Mouse (Mus musculus) forebrain, embryonic 12.5 days (tissue): ENCODE measurements around the gene Slc25a41. TPM values are rescaled to one million over a fixed set of nuclear protein-coding genes. Genes with fewer than 3 reads are reported as not detected.
A peak's percentile ranks its signal among the peaks of the same experiment; 100 is the strongest.

Experiments used
- ATAC-seq: fragments of 200-750 bp; cut with Nextera tagmentation; 2 replicates; pipeline ENCODE4 v1.8.0; 2017; ENCODE audit warnings: moderate TSS enrichment; ENCODE audit not compliant: low FRiP score
- H3K27ac ChIP-seq: fragments of 300-500 bp; sonication (generic); 2 replicates; pipeline ENCODE4 v1.5.1; 2016; ENCODE audit warnings: mild to moderate bottlenecking
- H3K27me3 ChIP-seq: fragments of 300-500 bp; sonication (generic); 2 replicates; pipeline ENCODE4 v1.6.1; 2016; ENCODE audit warnings: mild to moderate bottlenecking
- H3K36me3 ChIP-seq: fragments of 300-500 bp; sonication (generic); replicated peaks from 2 replicates; pipeline ENCODE4 v1.6.1; 2016; ENCODE audit warnings: mild to moderate bottlenecking
- H3K4me1 ChIP-seq: fragments of 300-500 bp; sonication (generic); 2 replicates; pipeline ENCODE4 v1.6.1; 2016
- H3K4me2 ChIP-seq: fragments of 300-500 bp; sonication (generic); 2 replicates; pipeline ENCODE4 v1.6.1; 2016; ENCODE audit warnings: mild to moderate bottlenecking, moderate library complexity
- H3K4me3 ChIP-seq: fragments of 300-500 bp; sonication (generic); replicated peaks from 2 replicates; pipeline ENCODE4 v1.5.1; 2016; ENCODE audit warnings: mild to moderate bottlenecking
- H3K9ac ChIP-seq: fragments of 300-500 bp; sonication (generic); 2 replicates; pipeline ENCODE4 v1.6.1; 2016; ENCODE audit warnings: mild to moderate bottlenecking
- H3K9me3 ChIP-seq: fragments of 300-500 bp; sonication (generic); 2 replicates; pipeline ENCODE4 v1.6.1; 2016
- whole genome bisulfite sequencing: fragments of 180-500 bp; shearing (Covaris S2); methylation state at CpG from one replicate; pipeline ENCODE4 v1.1.7; 2016; 5-methylcytosine and 5-hydroxymethylcytosine counted together
- polyA plus RNA-seq: library from polyadenylated mRNA; unstranded; fragments of >200 nt; fragmentation: Nextera tagmentation; extraction: Ambion mirVana; gene quantifications from 2 replicates; pipeline ENCODE4 v1.2.1, GENCODE M21; 2016

Gene Slc25a41
- polyA plus RNA-seq, 1 experiment from 2014 or later: not detected

DNA sequence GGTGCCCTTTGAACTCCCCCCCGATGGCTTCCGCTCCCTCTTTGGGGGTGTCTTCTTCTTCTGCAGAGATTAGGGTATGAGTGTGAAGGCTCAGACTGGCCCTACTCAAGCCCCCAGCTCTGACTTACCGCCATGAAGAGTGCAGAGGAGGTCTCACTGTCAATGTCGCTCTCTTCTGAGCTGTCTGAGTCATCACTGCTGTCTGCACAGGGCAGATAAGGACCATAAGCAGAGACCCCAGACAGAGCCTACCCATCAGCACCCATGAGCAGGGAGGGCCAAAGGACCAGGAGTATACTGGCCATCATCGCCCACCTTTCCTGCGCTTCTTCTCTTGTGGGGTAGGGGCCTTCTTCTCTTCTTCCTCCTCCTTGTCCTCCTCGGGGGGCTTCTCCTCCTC is 37.5 kb downstream of the Slc25a41 start:
- Histone ChIP-seq H3K9ac (no peak overlapping the region), H3K27ac (no peak overlapping the region), H3K4me3 (no peak overlapping the region), H3K4me2 (no peak overlapping the region), H3K9me3 (no peaks in the 10 kb centered on the region), H3K27me3 (no peaks in the 10 kb centered on the region), H3K4me1 (no peaks in the 10 kb centered on the region), H3K36me3 (peaks cover 75% of the 10 kb centered on the region)
- no peak for ATAC-seq
- WGBS: 96% methylated on average over 7 of the region's 7 CpGs

DNA sequence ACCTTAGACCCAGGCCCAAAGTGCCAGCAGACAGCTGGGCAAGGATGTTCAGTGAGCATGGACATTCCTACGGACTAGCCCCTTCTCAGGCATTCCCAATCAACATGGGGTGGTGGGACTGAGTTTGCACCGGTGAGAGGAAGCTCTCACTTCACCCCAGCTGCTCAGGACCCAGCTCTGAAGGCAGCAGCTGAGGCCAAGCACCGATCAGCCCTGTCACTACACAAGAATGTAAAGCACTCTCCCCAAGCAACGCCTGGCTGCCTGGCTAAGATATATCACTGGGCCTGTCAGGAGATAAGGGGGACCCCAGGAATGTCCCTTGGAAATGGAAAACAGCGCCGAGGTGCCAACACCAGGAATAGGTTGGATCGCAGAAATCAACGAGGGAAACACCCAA is 40.2 kb downstream of the Slc25a41 start:
- Histone ChIP-seq H3K4me2 (no peak overlapping the region), H3K36me3 (peaks cover 54% of the 10 kb centered on the region), H3K9me3 (no peaks in the 10 kb centered on the region), H3K4me3 (no peak overlapping the region), H3K9ac (no peak overlapping the region), H3K27ac (no peak overlapping the region), H3K4me1 (peaks cover 16% of the 10 kb centered on the region), H3K27me3 (no peaks in the 10 kb centered on the region)
- ATAC-seq: no peak
- 78% methylated on average over 8 of the region's 8 CpGs for WGBS

DNA sequence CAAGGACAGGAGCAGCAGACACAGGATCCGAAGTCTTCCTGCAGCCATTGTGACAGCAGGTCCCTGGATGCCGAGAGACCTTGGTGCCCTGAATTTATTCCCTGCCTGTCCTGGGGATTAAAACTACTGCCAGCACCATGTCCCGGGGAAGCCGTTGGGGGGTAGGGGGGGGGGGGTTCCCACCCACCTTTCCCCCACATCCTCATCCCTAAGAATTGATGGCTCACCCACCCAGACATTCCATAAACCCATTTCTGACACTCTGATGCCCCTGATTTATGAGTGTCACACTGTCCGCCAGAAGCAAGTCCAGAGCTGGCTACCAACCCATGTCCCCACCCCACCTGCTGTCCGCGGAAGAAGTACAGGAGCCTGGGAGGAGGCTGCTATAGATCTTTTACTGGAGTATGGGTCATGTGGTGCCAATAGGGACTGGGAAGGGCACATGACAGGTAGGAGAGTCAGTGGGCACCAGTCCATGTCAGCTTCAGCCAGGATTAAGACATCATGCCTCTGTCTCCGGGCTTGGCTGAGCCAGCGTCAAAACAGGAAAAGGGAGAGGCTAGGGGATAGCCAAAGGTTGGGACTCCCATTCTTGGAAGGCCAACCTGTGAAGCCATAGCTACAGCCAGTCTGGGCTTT is 41.4 kb downstream of the Slc25a41 start, which contains the start of gene Pspn:
TSS of gene Pspn (minus strand) at position 51 of the 642 bp plus-strand sequence.
- Histone ChIP-seq H3K4me3 (no peak within 1 kb of the TSS), H3K9me3 (no peaks in the 10 kb centered on the region), H3K27me3 (no peaks in the 10 kb centered on the region), H3K27ac (no peak within 1 kb of the TSS), H3K9ac (no peak within 1 kb of the TSS), H3K4me2 (no peak within 1 kb of the TSS), H3K4me1 (peaks cover 16% of the 10 kb centered on the region), H3K36me3 (peaks cover 53% of the 10 kb centered on the region)
- no peak for ATAC-seq
- 88% methylated on average over 9 of the region's 9 CpGs for WGBS

DNA sequence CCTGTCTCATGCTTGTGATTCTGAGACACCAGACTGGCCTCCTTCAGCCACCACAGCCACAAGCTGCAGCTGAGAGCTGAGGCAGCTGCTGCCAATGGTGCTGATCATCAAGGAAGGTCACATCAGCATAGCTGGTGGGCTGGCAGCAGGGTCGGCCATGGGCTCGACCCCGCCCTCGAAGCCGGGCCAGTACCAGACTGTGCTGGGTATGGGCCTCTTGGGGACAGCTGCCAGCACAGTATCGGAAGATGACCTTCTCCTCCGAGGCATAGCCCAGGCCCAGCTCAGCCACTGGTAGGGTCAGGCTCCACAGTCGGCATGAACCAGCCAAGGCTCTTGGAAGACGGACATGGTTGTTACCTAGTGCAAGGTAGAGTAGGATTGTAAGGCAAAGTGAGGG is 42.0 kb downstream of the Slc25a41 start:
- H3K9me3 ChIP-seq: no peaks in the 10 kb centered on the region
- no peak overlapping the region for H3K27ac ChIP-seq
- no peak overlapping the region for H3K9ac ChIP-seq
- H3K4me3 ChIP-seq: no peak overlapping the region
- 94% methylated on average over 9 of the region's 9 CpGs for WGBS
- H3K27me3 ChIP-seq: no peaks in the 10 kb centered on the region
- H3K36me3 ChIP-seq: peaks cover 54% of the 10 kb centered on the region
- no peak overlapping the region for H3K4me2 ChIP-seq
- ATAC-seq: no peak
- peaks cover 16% of the 10 kb centered on the region for H3K4me1 ChIP-seq

DNA sequence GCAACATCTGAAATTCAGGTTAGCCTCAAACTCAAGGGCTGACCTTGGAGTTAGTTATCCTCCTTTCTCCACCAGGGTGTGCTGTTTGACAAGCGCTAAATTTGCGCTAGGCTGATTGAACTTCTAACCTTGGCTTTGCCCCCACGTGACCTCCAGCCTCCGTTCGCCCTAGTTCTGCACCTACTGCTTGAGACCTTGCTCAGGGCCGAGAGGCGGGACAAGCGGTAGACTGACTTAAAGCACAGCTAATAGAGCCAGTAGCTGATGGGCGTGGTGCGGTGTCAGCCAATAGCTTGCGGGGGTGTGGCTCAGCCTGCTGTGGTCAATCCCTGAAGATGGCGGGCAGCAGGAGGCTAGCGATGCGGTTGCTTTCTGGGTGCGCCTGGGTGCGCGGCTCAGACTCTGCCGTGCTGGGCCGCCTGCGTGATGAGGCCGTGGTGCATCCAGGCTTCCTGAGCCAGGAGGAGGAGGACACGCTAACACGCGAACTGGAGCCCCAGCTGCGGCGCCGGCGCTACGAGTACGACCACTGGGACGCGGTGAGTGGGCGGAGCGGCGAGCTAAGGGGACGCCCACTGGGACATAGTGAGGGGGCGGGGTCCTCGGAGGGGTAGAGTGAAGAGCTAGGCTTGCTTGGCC is 44.3 kb downstream of the Slc25a41 start, which contains the start of gene Alkbh7:
TSS of gene Alkbh7 (plus strand) at position 311 of the 639 bp plus-strand sequence.
- peaks cover 56% of the 10 kb centered on the region for H3K36me3 ChIP-seq
- H3K4me1 ChIP-seq: peaks cover 16% of the 10 kb centered on the region
- peak within 1 kb of the TSS; percentile 68 for H3K9ac ChIP-seq
- ATAC-seq: peak; percentile 98
- H3K27ac ChIP-seq: peak within 1 kb of the TSS; percentile 72
- H3K27me3 ChIP-seq: no peaks in the 10 kb centered on the region
- no peaks in the 10 kb centered on the region for H3K9me3 ChIP-seq
- peak within 1 kb of the TSS; percentile 68 for H3K4me2 ChIP-seq
- under 1% methylated on average over 38 of the region's 38 CpGs for whole genome bisulfite sequencing
- H3K4me3 ChIP-seq: peak within 1 kb of the TSS; percentile 71

DNA sequence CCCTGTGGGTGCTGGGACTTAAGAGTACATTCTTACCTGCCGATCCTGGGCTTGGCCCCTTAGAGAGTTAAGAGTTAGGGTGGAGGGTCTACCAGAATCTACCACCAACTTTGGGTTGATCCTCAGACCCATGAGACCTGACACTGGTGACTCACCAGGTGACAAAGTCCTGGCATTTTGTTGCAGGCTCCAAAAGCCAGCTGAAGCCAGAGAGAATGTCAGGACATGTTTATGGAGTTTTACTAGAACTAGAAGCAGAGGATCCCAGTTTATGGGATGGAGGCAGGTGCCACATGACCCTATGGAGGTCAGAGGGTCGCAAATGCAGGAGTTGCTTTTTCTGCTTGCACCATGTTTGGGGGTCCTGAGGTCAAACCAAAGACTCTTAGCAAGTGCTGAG is 44.9 kb downstream of the Slc25a41 start:
- no peaks in the 10 kb centered on the region for H3K27me3 ChIP-seq
- peak overlapping the region; percentile 68 for H3K4me2 ChIP-seq
- H3K9me3 ChIP-seq: no peaks in the 10 kb centered on the region
- no peak overlapping the region for H3K9ac ChIP-seq
- 77% methylated on average over 2 of the region's 2 CpGs for WGBS
- H3K36me3 ChIP-seq: peaks cover 56% of the 10 kb centered on the region
- H3K4me1 ChIP-seq: peaks cover 21% of the 10 kb centered on the region
- ATAC-seq: no peak
- H3K27ac ChIP-seq: no peak overlapping the region; the same call in 1 of the 2 replicates
- no peak overlapping the region for H3K4me3 ChIP-seq

DNA sequence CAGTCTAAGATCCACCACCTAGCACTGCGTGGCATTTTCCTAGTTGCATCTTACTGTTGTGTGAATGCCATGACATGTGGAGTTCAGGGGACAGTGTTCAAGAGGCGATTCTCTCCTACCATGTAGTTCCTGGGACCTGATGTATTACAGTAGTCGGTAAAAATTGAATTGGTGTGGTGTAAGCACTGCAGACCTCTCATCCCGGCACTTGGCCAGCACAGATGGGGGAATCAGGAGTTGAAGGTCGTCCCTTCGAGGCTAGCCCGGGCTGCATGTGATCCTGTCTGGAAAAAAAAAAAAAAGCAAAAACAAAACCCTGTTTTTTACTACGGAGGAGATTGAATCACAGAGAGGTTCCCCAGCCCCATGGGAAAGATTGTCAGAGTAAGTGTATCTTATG is 46.4 kb downstream of the Slc25a41 start:
- ATAC-seq: no peak
- 93% methylated on average over 8 of the region's 8 CpGs for WGBS
- peaks cover 57% of the 10 kb centered on the region for H3K36me3 ChIP-seq

DNA sequence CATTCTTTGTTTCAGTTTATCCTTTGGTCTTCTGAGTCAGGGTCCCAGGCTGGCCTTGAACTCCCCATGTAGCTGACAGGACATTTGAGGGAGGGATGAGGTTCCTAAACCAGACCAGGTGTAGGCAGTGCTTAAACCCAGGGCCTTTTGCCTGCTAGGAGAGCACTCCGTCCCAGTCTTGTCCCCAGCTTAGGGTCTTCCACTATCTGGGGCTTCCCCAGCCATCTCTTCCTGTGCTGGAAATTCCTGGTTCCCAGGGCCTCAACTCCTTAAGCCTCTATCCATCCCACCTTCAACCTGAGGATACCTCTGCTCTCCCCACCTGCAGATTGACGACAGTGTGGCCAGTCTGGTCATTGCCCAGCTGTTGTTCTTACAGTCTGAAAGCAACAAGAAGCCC is 50.5 kb downstream of the Slc25a41 start:
- H3K36me3 ChIP-seq: peaks cover 39% of the 10 kb centered on the region
- WGBS: 72% methylated on average over 2 of the region's 2 CpGs
- peaks cover 14% of the 10 kb centered on the region for H3K4me1 ChIP-seq
- no peak overlapping the region for H3K27ac ChIP-seq
- no peaks in the 10 kb centered on the region for H3K27me3 ChIP-seq
- peak overlapping the region; percentile 69 for H3K9ac ChIP-seq
- H3K9me3 ChIP-seq: no peaks in the 10 kb centered on the region
- peak overlapping the region; percentile 62 for H3K4me3 ChIP-seq
- ATAC-seq: no peak
- peak overlapping the region; percentile 64 for H3K4me2 ChIP-seq

More for the DNA sequence above, 46.4 kb downstream of the Slc25a41 start:
- H3K9me3 ChIP-seq: no peaks in the 10 kb centered on the region
- no peaks in the 10 kb centered on the region for H3K27me3 ChIP-seq
- no peak overlapping the region for H3K27ac ChIP-seq
- H3K4me2 ChIP-seq: no peak overlapping the region
- H3K9ac ChIP-seq: no peak overlapping the region
- no peak overlapping the region for H3K4me3 ChIP-seq
- peaks cover 29% of the 10 kb centered on the region for H3K4me1 ChIP-seq

DNA sequence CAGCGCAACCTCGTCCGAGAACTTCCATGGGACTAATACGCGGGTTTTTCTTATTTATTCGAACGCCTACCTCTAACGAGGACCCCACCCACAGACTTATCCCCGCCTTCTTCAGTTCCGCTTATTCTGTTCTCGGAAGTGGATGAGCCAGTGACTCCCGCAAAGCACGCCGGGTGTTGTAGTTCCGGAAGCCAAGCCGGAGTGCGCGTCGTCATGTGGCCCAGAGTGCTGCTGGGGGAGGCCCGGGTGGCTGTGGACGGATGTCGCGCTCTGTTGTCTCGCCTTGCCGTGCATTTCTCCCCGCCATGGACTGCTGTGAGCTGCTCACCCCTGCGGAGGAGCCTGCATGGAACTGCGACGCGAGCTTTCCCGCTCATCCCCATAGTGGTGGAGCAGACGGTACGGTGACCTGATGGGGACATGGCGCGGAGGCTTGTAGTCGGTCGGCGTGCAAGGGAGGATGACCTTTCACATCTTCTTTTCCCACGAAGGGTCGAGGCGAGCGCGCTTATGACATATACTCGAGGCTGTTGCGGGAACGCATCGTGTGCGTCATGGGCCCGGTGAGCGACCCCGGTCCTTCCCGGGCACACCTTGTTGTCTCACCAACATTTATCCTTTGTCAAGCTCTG is 51.2 kb downstream of the Slc25a41 start, which contains the start of gene Clpp:
TSS of gene Clpp (plus strand) at position 191 of the 632 bp plus-strand sequence.
- H3K9me3 ChIP-seq: no peaks in the 10 kb centered on the region
- ATAC-seq: peak; percentile 96
- H3K4me1 ChIP-seq: peaks cover 14% of the 10 kb centered on the region
- H3K36me3 ChIP-seq: peaks cover 32% of the 10 kb centered on the region
- H3K27ac ChIP-seq: peak within 1 kb of the TSS; percentile 70
- peak within 1 kb of the TSS; percentile 64 for H3K4me2 ChIP-seq
- under 1% methylated on average over 52 of the region's 52 CpGs for WGBS
- peak within 1 kb of the TSS; percentile 69 for H3K9ac ChIP-seq
- H3K4me3 ChIP-seq: peak within 1 kb of the TSS; percentile 62
- no peaks in the 10 kb centered on the region for H3K27me3 ChIP-seq

DNA sequence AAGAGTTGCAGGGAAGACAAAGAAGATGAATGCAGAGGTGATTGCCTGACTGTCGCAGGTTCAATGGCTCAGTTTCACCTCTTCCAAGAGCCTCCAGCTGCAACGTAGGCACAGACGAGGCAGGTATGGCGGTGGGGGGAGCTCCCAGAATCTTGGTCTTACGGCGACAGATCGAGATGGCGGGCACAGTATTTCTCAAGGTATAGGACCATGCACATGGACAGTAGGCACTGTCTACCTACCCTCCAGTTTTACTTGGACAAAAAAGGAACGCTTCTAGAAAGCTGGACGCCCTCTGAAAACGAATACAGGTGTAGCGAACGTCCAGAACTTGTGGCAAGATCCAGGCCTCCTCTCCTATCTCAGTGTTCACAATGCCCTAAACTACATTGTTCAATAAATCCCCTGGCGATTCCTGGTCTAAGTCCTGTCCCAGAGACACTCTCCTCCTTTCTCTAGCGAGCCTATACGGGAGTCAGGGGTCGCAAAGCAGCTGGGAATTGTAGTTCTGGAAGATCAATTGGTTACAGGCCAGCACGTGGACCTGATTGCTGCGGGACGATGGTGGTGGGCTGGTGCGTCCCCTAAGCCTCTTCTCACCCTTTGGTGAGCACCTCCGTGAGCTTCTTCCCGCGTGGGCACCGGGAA is 51.9 kb downstream of the Slc25a41 start:
- 2% methylated on average over 25 of the region's 25 CpGs for WGBS

DNA sequence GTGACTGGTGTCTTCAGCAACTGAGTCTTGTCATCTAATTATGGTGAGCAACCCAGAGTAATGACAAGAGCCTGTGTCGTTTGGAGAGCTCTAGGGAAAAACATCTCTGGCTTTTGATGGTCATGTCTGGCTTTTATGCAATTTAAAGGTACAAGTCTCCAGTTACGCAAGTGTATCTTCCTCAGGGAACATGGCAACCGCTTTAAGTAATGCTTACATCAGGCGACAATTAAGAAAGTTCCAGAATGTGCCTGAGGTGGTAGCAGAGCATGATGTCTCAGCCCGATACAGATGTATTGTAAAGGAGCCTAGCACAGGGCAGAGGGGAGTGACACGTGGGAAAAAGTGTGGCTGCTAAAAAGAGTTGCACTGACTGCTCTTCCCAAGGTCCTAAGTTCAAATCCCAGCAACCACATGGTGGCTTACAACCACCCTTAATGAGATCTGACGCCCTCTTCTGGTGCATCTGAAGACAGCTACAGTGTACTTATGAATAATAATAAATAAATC is 52.5 kb downstream of the Slc25a41 start:
- H3K4me2 ChIP-seq: peak overlapping the region; percentile 64
- no peak for ATAC-seq
- H3K9me3 ChIP-seq: no peaks in the 10 kb centered on the region
- no peaks in the 10 kb centered on the region for H3K27me3 ChIP-seq
- WGBS: 75% methylated on average over 7 of the region's 7 CpGs
- H3K4me3 ChIP-seq: peak overlapping the region; percentile 62
- no peak overlapping the region for H3K9ac ChIP-seq
- H3K27ac ChIP-seq: no peak overlapping the region; the same call in 1 of the 2 replicates
- H3K36me3 ChIP-seq: peaks cover 20% of the 10 kb centered on the region
- peaks cover 14% of the 10 kb centered on the region for H3K4me1 ChIP-seq

More for the DNA sequence above, 51.9 kb downstream of the Slc25a41 start:
- Histone ChIP-seq H3K27me3 (no peaks in the 10 kb centered on the region), H3K36me3 (peaks cover 27% of the 10 kb centered on the region), H3K27ac (peak overlapping the region; percentile 70), H3K9me3 (no peaks in the 10 kb centered on the region), H3K9ac (peak overlapping the region; percentile 69), H3K4me1 (peaks cover 14% of the 10 kb centered on the region), H3K4me2 (peak overlapping the region; percentile 64), H3K4me3 (peak overlapping the region; percentile 62)
- peak; percentile 92 for ATAC-seq

DNA sequence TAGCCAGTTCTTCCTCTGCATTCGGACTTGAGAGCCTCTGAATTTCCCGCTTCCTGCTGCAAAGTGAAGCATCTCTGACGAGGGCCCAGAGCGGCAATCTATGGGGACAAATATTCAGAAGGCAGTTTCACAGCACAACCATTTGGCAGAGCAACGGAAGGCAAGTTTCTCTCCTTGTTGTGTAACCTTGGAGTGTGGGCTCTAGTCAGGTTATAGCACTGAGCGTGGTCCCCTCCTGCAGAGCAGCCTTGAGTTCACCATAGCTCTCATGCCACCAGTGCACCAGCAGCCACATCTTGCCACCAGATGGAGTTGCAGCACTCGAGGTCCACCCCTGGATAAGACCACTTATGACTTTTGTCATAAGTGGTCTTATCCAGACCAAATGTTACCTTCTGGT is 53.0 kb downstream of the Slc25a41 start:
- ATAC-seq: no peak
- H3K4me1 ChIP-seq: peaks cover 14% of the 10 kb centered on the region
- H3K27ac ChIP-seq: no peak overlapping the region
- H3K4me3 ChIP-seq: no peak overlapping the region
- WGBS: 86% methylated on average over 7 of the region's 7 CpGs
- H3K27me3 ChIP-seq: no peaks in the 10 kb centered on the region
- no peak overlapping the region for H3K9ac ChIP-seq
- no peak overlapping the region for H3K4me2 ChIP-seq
- no peaks in the 10 kb centered on the region for H3K9me3 ChIP-seq
- peaks cover 15% of the 10 kb centered on the region for H3K36me3 ChIP-seq
